Mouse (Mus musculus): ENCODE data around the gene Lrrc27. TPM values are rescaled to one million over a fixed set of nuclear protein-coding genes. Genes with fewer than 3 reads are reported as not detected.

Gene Lrrc27
- polyA plus RNA-seq, 1 experiment, result not detected

GRCm38 (mm10) chr7:139282037-139282436, 69.2 kb downstream of the Lrrc27 start:
- no peak for TF ChIP-seq POLR2A (IDR thresholded peaks at IDR 0.05; ENCODE audit: borderline replicate concordance, control insufficient read depth, low read depth, low read length)
- 64% methylated on average over 3 of the region's 3 CpGs for WGBS

GRCm38 (mm10) chr7:139285295-139285943, 72.6 kb downstream of the Lrrc27 start:
- 57% methylated on average over 16 of the region's 16 CpGs for WGBS
- TF ChIP-seq POLR2A (IDR thresholded peaks at IDR 0.05; ENCODE audit: borderline replicate concordance, control insufficient read depth, low read depth, low read length), result no peak
- TF ChIP-seq CTCF (IDR thresholded peaks at IDR 0.05; ENCODE audit: control insufficient read depth, insufficient read depth, low read length), result no peak

More at GRCm38 (mm10) chr7:139282037-139282436, 69.2 kb downstream of the Lrrc27 start:
- Histone ChIP-seq H3K4me3 (replicated peaks; ENCODE audit: control insufficient read depth, low read depth, low read length) (no peak overlapping the region), H3K27ac (ENCODE audit: control insufficient read depth, insufficient read depth, low read depth, low read length, poor library complexity) (no peak overlapping the region), H3K4me1 (ENCODE audit: control insufficient read depth, insufficient read depth, low read length) (peaks cover 3% of the 10 kb centered on the region; the same call in 1 of the 2 replicates)

GRCm38 (mm10) chr7:139288540-139288939, 75.8 kb downstream of the Lrrc27 start:
- Histone ChIP-seq H3K27ac (ENCODE audit: control insufficient read depth, insufficient read depth, low read depth, low read length, poor library complexity) (no peak overlapping the region), H3K4me1 (ENCODE audit: control insufficient read depth, insufficient read depth, low read length) (peaks cover 2% of the 10 kb centered on the region; the same call in 1 of the 2 replicates), H3K4me3 (replicated peaks; ENCODE audit: control insufficient read depth, low read depth, low read length) (no peak overlapping the region)
- 85% methylated on average over 7 of the region's 7 CpGs for WGBS
- TF ChIP-seq CTCF (IDR thresholded peaks at IDR 0.05; ENCODE audit: control insufficient read depth, insufficient read depth, low read length), result no peak
- no peak for TF ChIP-seq POLR2A (IDR thresholded peaks at IDR 0.05; ENCODE audit: borderline replicate concordance, control insufficient read depth, low read depth, low read length)

More at GRCm38 (mm10) chr7:139285295-139285943, 72.6 kb downstream of the Lrrc27 start:
- peaks cover 3% of the 10 kb centered on the region; the same call in 1 of the 2 replicates for H3K4me1 ChIP-seq (ENCODE audit: control insufficient read depth, insufficient read depth, low read length)
- H3K27ac ChIP-seq (ENCODE audit: control insufficient read depth, insufficient read depth, low read depth, low read length, poor library complexity), result no peak overlapping the region
- no peak overlapping the region for H3K4me3 ChIP-seq (replicated peaks; ENCODE audit: control insufficient read depth, low read depth, low read length)

Other genes with a start within 250 kb of the Lrrc27 start
- 0.31 TPM in 1 of 2 replicates, not detected in the other for gene Dpysl4, start 127.0 kb upstream of the Lrrc27 start, polyA plus RNA-seq (2011; ENCODE audit: insufficient read depth, insufficient read length, low replicate concordance, missing spikeins)
- gene Stk32c, start 319 bp downstream of the Lrrc27 start, polyA plus RNA-seq (2011; ENCODE audit: insufficient read depth, insufficient read length, low replicate concordance, missing spikeins), result 3.2 TPM in 1 of 2 replicates, not detected in the other
- 1.6 and 5.6 TPM in 2 replicates for gene Pwwp2b, start 35.5 kb downstream of the Lrrc27 start, polyA plus RNA-seq (2011; ENCODE audit: insufficient read depth, insufficient read length, low replicate concordance, missing spikeins)
- gene Inpp5a, start 176.1 kb downstream of the Lrrc27 start, polyA plus RNA-seq (2011; ENCODE audit: insufficient read depth, insufficient read length, low replicate concordance, missing spikeins), result 11.0 and 28.1 TPM in 2 replicates

Measured in bone marrow, adult 2 months (tissue).